Mouse (Mus musculus) MN1 (cell line): Measurements from ENCODE around the gene Olfr1487.
"Not testable (repeated sequence)": the region's sequence is repeated elsewhere in the genome, so short reads cannot be mapped to it uniquely, and the experiment has no call there.

Experiments used
- DNase-seq: peaks from one replicate; pipeline ENCODE4 v3.0.0-alpha.2; 2016; ENCODE audit warnings: low spot score

Olfr1487 gene

GRCm38 (mm10) chr19:13617075-13617474, at the start of gene Olfr1487:
Gene Olfr1487 (plus strand): TSS chr19:13617375.
- DNase-seq, result not testable (repeated sequence)

- no peak for DNase-seq
Observed at GRCm38 (mm10) chr19:13583211-13583610, 34.0 kb upstream of the Olfr1487 start, which contains the start of gene Olfr1484. Gene Olfr1484 (plus strand): TSS chr19:13583511.

GRCm38 (mm10) chr19:13631321-13631720, 14.1 kb downstream of the Olfr1487 start, which contains the start of gene Olfr1489:
Gene Olfr1489 (plus strand): TSS chr19:13631621.
- no peak for DNase-seq

GRCm38 (mm10) chr19:13650791-13651190, 33.6 kb downstream of the Olfr1487 start, which contains the start of gene Olfr1490:
Gene Olfr1490 (plus strand): TSS chr19:13651091.
- no peak for DNase-seq
